Mouse (Mus musculus) midbrain, embryonic 11.5 days (tissue): ENCODE results near the gene Ano10. TPM values are rescaled to one million over a fixed set of nuclear protein-coding genes. Genes with fewer than 3 reads are reported as not detected.

Experiments
- ATAC-seq: fragments of 200-750 bp; cut with Nextera tagmentation; 2 replicates; pipeline ENCODE4 v1.8.0; 2017; ENCODE audit warnings: moderate TSS enrichment, moderate library complexity; ENCODE audit not compliant: low FRiP score
- DNase-seq: peaks from one replicate; pipeline ENCODE4 v3.0.0; 2015; ENCODE audit warnings: low spot score; ENCODE audit errors: missing footprints
- H3K27ac ChIP-seq: fragments of 300-500 bp; sonication (generic); 2 replicates; pipeline ENCODE4 v1.5.1; 2014; ENCODE audit warnings: low read depth, low read length
- H3K27me3 ChIP-seq: fragments of 300-500 bp; sonication (generic); 2 replicates; pipeline ENCODE4 v1.6.1; 2014; ENCODE audit warnings: mild to moderate bottlenecking, low read length, moderate library complexity, mixed read lengths; ENCODE audit not compliant: control insufficient read depth, insufficient read depth
- H3K36me3 ChIP-seq: fragments of 300-500 bp; sonication (generic); 2 replicates; pipeline ENCODE4 v1.6.1; 2014; ENCODE audit warnings: mild to moderate bottlenecking, low read length, moderate library complexity, mixed read lengths; ENCODE audit not compliant: control insufficient read depth, insufficient read depth
- H3K4me1 ChIP-seq: fragments of 300-500 bp; sonication (generic); 2 replicates; pipeline ENCODE4 v1.6.1; 2014; ENCODE audit warnings: low read length; ENCODE audit not compliant: control insufficient read depth, insufficient read depth
- H3K4me2 ChIP-seq: fragments of 300-500 bp; sonication (generic); 2 replicates; pipeline ENCODE4 v1.6.1; 2014; ENCODE audit warnings: mild to moderate bottlenecking, moderate library complexity
- H3K4me3 ChIP-seq: fragments of 300-500 bp; sonication (generic); 2 replicates; pipeline ENCODE4 v1.5.1; 2014; ENCODE audit warnings: low read depth, low read length
- H3K9ac ChIP-seq: fragments of 300-500 bp; sonication (generic); 2 replicates; pipeline ENCODE4 v1.6.1; 2014; ENCODE audit warnings: low read length
- H3K9me3 ChIP-seq: fragments of 300-500 bp; sonication (generic); 2 replicates; pipeline ENCODE4 v1.6.1; 2016; ENCODE audit warnings: low read length; ENCODE audit not compliant: control insufficient read depth
- WGBS: fragments of 180-500 bp; shearing (Covaris S2); extraction: QIAGEN DNeasy Blood & Tissue Kit; methylation state at CpG from one replicate; pipeline ENCODE4 v1.1.7; 2014; 5-methylcytosine and 5-hydroxymethylcytosine counted together
- polyA plus RNA-seq: library from polyadenylated mRNA; unstranded; fragments of >200 nt; fragmentation: Nextera tagmentation; extraction: Ambion mirVana; gene quantifications from 2 replicates; pipeline ENCODE4 v1.2.1, GENCODE M21; 2014

The Ano10 gene
- polyA plus RNA-seq, 1 experiment from 2014 or later, result 39.4 TPM

- Histone ChIP-seq H3K27me3 (no peaks in the 10 kb centered on the region), H3K9ac (no peak overlapping the region), H3K4me3 (no peak overlapping the region), H3K4me2 (no peak overlapping the region), H3K9me3 (no peaks in the 10 kb centered on the region), H3K4me1 (no peaks in the 10 kb centered on the region), H3K36me3 (no peaks in the 10 kb centered on the region), H3K27ac (no peak overlapping the region)
- no peak for ATAC-seq
- no peak for DNase-seq
- 90% methylated on average over 10 of the region's 10 CpGs for WGBS
These were observed 23.3 kb downstream of the Ano10 start for GRCm38 (mm10) chr9:122270913-122271312.

GRCm38 (mm10) chr9:122269256-122270041 is 24.8 kb downstream of the Ano10 start:
- Histone ChIP-seq H3K4me3 (no peak overlapping the region), H3K27me3 (no peaks in the 10 kb centered on the region), H3K9ac (no peak overlapping the region), H3K36me3 (no peaks in the 10 kb centered on the region), H3K27ac (no peak overlapping the region), H3K4me2 (no peak overlapping the region), H3K9me3 (no peaks in the 10 kb centered on the region), H3K4me1 (no peaks in the 10 kb centered on the region)
- WGBS, result 84% methylated on average over 3 of the region's 3 CpGs
- no peak for DNase-seq
- ATAC-seq, result no peak

GRCm38 (mm10) chr9:122265526-122266210 is 28.6 kb downstream of the Ano10 start:
- Histone ChIP-seq H3K9ac (no peak overlapping the region), H3K27me3 (no peaks in the 10 kb centered on the region), H3K4me2 (no peak overlapping the region), H3K36me3 (no peaks in the 10 kb centered on the region; the same call in 1 of the 2 replicates), H3K27ac (no peak overlapping the region), H3K4me3 (no peak overlapping the region), H3K4me1 (no peaks in the 10 kb centered on the region), H3K9me3 (no peaks in the 10 kb centered on the region)
- WGBS, result 85% methylated on average over 10 of the region's 10 CpGs
- ATAC-seq (no peak), DNase-seq (no peak)

- Histone ChIP-seq H3K9ac (no peak overlapping the region), H3K4me1 (no peaks in the 10 kb centered on the region), H3K27ac (no peak overlapping the region), H3K9me3 (no peaks in the 10 kb centered on the region), H3K4me2 (no peak overlapping the region), H3K27me3 (no peaks in the 10 kb centered on the region), H3K4me3 (no peak overlapping the region), H3K36me3 (no peaks in the 10 kb centered on the region; the same call in 1 of the 2 replicates)
- DNase-seq, result no peak
- ATAC-seq, result no peak
These were observed 31.1 kb downstream of the Ano10 start for GRCm38 (mm10) chr9:122263140-122263539.

- WGBS, result 86% methylated on average over 3 of the region's 3 CpGs
- ATAC-seq (no peak), DNase-seq (no peak)
- Histone ChIP-seq H3K27me3 (no peaks in the 10 kb centered on the region), H3K9me3 (no peaks in the 10 kb centered on the region), H3K4me2 (no peak overlapping the region), H3K9ac (no peak overlapping the region), H3K4me1 (no peaks in the 10 kb centered on the region), H3K27ac (no peak overlapping the region), H3K4me3 (no peak overlapping the region), H3K36me3 (no peaks in the 10 kb centered on the region; the same call in 1 of the 2 replicates)
These were observed 39.8 kb downstream of the Ano10 start for GRCm38 (mm10) chr9:122254386-122254785.

GRCm38 (mm10) chr9:122252113-122252512 is 42.1 kb downstream of the Ano10 start:
- no peak overlapping the region for H3K4me2 ChIP-seq
- no peaks in the 10 kb centered on the region for H3K4me1 ChIP-seq
- H3K4me3 ChIP-seq, result no peak overlapping the region
- no peak overlapping the region for H3K9ac ChIP-seq
- WGBS, result 56% methylated on average over 1 of the region's 1 CpGs
- H3K9me3 ChIP-seq, result no peaks in the 10 kb centered on the region
- no peaks in the 10 kb centered on the region for H3K36me3 ChIP-seq
- DNase-seq, result no peak
- no peak overlapping the region for H3K27ac ChIP-seq
- no peaks in the 10 kb centered on the region for H3K27me3 ChIP-seq
- no peak for ATAC-seq

- H3K27me3 ChIP-seq, result no peaks in the 10 kb centered on the region
- ATAC-seq (peak; percentile 73; the same call in 1 of the 2 replicates), DNase-seq (peak; percentile 89)
- H3K36me3 ChIP-seq, result no peaks in the 10 kb centered on the region
- no peak overlapping the region for H3K9ac ChIP-seq
- H3K4me2 ChIP-seq, result no peak overlapping the region
- no peaks in the 10 kb centered on the region for H3K9me3 ChIP-seq
- 48% methylated on average over 8 of the region's 8 CpGs for WGBS
- H3K4me3 ChIP-seq, result no peak overlapping the region
- H3K4me1 ChIP-seq, result no peaks in the 10 kb centered on the region
- H3K27ac ChIP-seq, result no peak overlapping the region
These were observed 46.1 kb downstream of the Ano10 start for GRCm38 (mm10) chr9:122248168-122248567.

- 49% methylated on average over 13 of the region's 13 CpGs for WGBS
- Histone ChIP-seq H3K4me1 (no peaks in the 10 kb centered on the region), H3K27me3 (no peaks in the 10 kb centered on the region), H3K9me3 (no peaks in the 10 kb centered on the region), H3K36me3 (no peaks in the 10 kb centered on the region), H3K4me3 (no peak overlapping the region), H3K27ac (no peak overlapping the region), H3K9ac (no peak overlapping the region), H3K4me2 (no peak overlapping the region)
- DNase-seq, result peak; percentile 98
- ATAC-seq, result peak; percentile 59
These were observed 46.7 kb downstream of the Ano10 start for GRCm38 (mm10) chr9:122247430-122248027.

- no peak for ATAC-seq
- 89% methylated on average over 8 of the region's 8 CpGs for WGBS
- H3K36me3 ChIP-seq, result no peaks in the 10 kb centered on the region
- DNase-seq, result no peak
- H3K4me2 ChIP-seq, result no peak overlapping the region
- H3K4me1 ChIP-seq, result peaks cover 2% of the 10 kb centered on the region
- no peaks in the 10 kb centered on the region for H3K27me3 ChIP-seq
- no peak overlapping the region for H3K9ac ChIP-seq
- no peak overlapping the region for H3K27ac ChIP-seq
- no peaks in the 10 kb centered on the region for H3K9me3 ChIP-seq
- H3K4me3 ChIP-seq, result no peak overlapping the region
These were observed 48.3 kb downstream of the Ano10 start for GRCm38 (mm10) chr9:122245879-122246278.
